Mouse (Mus musculus) left cerebral cortex, postnatal 14 days (tissue): ENCODE measurements around the gene Stradb. TPM values are rescaled to one million over a fixed set of nuclear protein-coding genes. Genes with fewer than 3 reads are reported as not detected.
A peak's percentile ranks its signal among the peaks of the same experiment; 100 is the strongest.

ENCODE experiments used
- DNase-seq, 2 experiments: peaks; one replicate each; pipeline ENCODE4 v3.0.0; 2021 to 2022; ENCODE audit warnings: low spot score in 2 of 2, mixed read lengths in 1 of 2
- intact Hi-C: fragments of 180-260 bp; cut with DNase I; formaldehyde crosslinking; loops from one replicate; pipeline ENCODE4 v1.15.1; 2025
- long read RNA-seq, 2 experiments: library from polyadenylated mRNA; stranded (forward); transcript quantifications; one replicate each; pipeline ENCODE4 v2.0.0; 2021
- total RNA-seq, 2 experiments: library from RNA; stranded (reverse); gene quantifications; 2 replicates each; pipeline ENCODE4 v1.2.3; 2021

Gene Stradb
- 10 to 100 TPM; 62.2 to 81.1 TPM for total RNA-seq
- long read RNA-seq, experiment 1, transcript Stradb-203 (11 exons, 2,070 nt) = minor isoform, 10 of 91 reads
- long read RNA-seq, experiment 1, transcript Stradb-201 (12 exons, 2,960 nt) = major isoform, 75 of 91 reads
- long read RNA-seq, experiment 1, partial matches to known transcripts = 2 of 91 reads
- long read RNA-seq, experiment 1, other reads (novel, unspliced or antisense) = 1 of 91 reads
- long read RNA-seq, experiment 2, transcript Stradb-201 (12 exons, 2,960 nt) = major isoform, 73 of 85 reads
- long read RNA-seq, experiment 2, partial matches to known transcripts = 0 of 85 reads
- long read RNA-seq, experiment 2, other reads (novel, unspliced or antisense) = 10 of 85 reads

DNA sequence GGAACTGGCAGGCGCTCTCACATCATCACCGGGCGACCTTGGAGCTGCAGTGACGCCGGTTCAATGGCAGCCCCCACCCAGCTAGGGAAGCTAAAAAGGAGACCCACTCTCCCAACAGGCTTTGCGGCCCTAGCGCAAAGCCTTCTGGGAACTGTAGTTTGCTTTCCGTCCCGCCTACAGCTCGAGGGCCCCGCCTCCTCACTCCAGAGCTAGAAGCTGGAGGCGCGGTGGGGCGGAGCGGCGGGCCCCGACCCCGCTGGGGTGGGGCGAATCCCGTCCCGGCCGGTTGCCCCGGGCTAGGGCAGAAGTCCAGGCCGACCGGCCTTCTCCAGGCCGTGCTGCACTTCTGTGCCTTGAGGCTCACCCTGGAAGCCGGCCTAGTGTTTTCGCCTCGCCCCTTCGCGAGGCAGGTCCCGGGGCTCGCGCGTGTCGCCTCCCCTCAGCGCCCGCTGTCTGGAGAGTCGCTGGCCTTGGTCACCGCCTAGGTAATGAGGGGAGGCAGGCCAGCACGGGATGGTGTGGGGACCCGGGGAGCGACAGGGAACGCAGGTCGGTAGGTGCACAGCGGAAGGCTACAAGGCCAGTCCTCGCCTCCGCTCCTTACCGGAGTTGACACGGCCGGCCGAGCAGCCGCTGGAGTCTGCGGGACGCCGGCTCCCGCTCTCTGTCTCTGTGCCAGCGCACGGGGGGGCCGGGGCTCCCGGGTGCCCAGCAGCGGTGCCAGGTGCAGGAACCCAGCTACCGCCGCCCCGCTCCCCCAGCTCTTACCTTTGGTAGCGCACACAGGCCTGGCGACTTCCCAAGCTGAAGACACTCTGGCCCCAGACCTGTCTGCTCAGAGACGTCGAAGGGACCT, at the start of gene Stradb, which contains the start of gene Trak2:
Gene Stradb (plus strand): TSS at position 157 of the 856 bp plus-strand sequence.
Gene Trak2 (minus strand): TSS at position 65 of the 856 bp plus-strand sequence.
- DNase-seq = peak; percentile 96 to 97
- intact Hi-C loops = no loop called here

DNA sequence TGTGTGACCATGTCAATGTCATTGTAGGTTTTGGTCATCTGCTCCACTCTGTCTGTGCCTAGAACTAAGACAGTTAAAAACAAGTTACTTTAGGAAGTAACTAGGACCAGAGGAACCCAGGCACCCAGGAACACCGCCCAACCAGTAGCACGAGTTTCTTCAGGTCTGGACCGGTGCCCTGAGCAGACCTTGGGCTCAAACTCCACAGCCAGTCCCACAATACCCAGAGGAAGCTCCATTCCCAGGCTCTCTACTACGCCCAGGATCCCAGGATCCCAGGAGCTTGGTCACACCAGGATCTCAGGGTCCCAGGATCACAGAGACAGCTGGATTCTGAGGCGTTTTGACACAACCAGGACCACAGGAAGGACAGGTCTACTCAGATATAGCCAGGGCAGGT, 46.7 kb upstream of the Stradb start:
- DNase-seq = no peak
- intact Hi-C loops = no loop called here

DNA sequence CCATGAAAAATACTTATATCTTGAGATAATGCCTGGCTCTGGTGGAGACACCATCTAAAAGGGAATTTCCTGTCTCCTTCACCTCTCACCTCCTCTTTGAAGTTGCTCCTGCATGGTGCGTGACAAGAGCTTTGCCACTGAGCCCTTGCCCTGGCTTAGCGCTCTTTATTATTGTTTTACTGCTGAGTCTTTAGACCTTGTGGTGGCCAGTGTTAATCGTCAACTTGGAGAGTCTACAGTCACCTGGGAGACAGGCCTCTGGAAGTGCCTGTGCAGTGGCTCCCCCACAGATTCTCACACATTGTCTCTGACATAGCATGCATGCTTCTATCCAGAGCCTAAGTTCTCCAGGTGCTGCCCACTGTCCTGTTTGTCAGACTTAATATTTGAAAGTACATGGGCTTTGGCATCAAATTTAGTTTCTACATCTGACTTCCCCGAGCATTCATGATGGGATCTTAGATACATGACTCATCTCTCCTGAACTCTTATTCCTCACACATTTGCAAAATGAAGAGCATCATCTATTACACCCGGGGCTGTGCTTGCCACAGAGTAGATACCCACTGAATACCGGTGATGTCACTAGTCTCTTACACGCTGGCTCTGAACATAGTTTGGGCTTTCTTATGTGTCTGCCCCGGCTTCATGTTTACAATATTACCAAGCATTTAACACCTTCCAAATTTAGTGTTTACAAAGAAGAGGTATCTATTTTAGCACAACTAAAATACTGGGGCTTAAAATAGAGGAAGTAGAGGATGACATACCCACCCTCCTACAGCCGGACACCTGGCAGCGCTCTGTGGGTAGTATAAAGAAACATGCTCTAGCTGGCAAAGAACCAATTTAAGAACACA, 36.3 kb upstream of the Stradb start:
- no peak for DNase-seq
- intact Hi-C loops = no loop called here

DNA sequence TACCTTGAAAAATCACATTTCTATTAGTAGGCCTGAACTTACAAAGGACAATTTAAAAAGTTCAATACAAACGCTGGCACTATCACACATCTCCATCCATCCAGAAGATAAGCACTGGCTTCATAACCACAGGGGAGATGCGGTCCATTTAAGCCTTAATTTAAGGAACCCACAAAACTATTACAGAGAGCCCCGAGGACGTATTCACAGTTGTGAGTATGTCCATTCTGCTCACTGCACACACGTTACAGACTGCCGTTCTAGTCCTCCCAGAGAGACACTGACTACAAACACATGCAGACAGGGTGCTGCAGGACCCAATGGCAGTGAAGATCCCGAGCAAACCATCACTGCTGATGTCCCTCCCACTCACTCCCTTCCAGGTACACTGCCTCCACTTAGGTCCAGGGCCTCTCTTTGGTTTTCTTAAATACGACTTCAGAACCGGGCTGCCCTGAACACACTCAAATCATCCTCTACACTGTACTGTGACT, 35.7 kb upstream of the Stradb start:
- intact Hi-C loops = no loop called here
- DNase-seq = no peak

DNA sequence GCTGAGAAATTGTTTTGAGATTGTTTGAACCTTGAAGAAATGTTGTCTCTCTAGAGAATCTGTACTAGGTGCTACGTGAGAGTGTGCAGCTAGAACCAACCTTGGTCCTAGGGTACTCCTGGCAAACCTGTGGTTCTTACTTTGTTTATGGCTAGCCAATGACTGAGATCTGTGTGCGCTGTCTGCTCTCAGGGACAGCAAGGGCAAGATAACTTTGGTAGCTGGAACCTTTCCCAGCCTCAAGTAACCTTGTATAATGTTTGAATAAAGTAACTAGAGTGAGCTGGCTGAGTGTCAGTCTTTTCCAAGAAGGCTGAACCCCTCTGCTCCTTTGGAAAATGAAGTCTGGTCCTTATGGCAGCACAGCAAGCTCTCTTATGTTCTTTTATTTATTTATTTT, 27.8 kb upstream of the Stradb start:
- intact Hi-C loops = no loop called here
- DNase-seq = no peak

DNA sequence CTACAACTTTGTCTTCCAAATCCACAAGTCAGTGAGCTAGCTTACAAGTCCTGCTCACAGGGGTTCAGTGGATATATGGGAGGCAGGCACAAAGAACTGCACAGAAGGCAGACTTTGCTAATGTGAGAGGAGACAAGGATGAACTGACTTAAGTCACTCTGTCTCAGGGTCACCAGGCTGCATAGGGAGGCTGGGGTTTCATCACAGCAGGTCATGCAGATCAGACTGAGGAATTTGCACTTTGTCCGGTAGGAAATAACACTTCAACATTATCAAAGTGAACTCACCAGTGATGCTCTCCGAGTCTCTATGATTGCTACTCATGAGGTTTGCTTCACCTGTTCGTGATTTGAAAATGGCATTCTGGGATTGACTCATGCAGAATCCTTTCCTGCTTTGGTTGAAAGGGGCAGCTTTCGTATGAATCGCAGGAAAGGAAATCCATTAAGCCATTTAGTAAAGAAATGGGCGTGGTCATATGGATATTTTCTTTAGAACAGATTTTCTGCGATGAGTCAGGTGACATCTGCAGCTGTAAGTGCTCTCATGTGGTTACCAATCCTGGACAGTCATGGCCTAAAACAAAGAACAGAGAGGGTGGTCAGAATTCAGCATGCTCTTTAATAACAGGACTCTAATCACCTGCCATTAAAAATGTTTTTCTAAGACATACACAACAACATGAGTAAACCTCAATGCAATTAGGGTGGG, 27.2 kb upstream of the Stradb start:
- intact Hi-C loops = no loop called here

DNA sequence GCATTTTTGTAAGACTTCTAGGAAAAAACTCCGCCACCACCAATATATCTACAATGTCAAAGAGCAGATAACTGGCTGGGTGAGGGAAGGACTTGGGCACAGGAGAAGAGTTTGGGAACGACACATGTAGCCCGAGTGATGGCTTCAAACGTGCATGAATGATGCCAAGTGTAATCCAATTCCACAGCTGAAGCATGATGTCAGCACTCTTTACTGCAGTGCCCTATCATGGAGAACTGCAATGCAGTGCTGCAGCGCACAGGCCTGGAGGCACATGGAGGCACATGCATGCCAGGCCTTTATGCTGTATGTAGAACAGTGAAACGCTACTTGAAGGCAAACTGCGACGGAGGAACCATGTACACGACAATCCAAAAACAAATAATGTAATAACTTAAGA, 26.6 kb upstream of the Stradb start:
- no peak for DNase-seq
- intact Hi-C loops = no loop called here

More for the DNA sequence above, 27.2 kb upstream of the Stradb start:
- no peak for DNase-seq

DNA sequence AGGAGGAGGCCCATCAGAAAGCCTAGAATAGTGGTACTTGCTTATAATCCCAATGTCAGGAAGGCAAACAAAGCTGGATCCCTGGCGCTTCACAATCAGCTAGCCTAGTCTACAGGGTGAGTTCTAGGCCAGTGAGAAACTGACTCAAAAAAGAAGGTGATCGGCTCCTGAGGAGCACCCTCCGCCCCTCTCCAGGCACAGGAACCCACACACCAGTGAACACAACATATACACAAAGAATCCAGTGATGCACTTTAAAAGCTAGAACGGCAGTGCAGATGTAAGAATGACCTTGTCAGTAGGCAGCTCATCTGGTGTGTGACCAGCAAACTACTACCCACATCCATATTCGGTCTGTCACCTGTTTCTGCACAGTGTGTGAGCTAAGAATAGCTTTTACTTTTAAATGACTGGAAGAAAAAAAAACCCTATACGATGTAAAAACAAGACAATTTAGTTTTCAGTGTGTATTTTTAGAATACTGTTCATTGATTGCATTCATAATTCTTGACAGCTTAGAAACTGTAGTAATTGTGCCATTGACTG, 23.7 kb upstream of the Stradb start:
- intact Hi-C loops = no loop called here
- DNase-seq = no peak

DNA sequence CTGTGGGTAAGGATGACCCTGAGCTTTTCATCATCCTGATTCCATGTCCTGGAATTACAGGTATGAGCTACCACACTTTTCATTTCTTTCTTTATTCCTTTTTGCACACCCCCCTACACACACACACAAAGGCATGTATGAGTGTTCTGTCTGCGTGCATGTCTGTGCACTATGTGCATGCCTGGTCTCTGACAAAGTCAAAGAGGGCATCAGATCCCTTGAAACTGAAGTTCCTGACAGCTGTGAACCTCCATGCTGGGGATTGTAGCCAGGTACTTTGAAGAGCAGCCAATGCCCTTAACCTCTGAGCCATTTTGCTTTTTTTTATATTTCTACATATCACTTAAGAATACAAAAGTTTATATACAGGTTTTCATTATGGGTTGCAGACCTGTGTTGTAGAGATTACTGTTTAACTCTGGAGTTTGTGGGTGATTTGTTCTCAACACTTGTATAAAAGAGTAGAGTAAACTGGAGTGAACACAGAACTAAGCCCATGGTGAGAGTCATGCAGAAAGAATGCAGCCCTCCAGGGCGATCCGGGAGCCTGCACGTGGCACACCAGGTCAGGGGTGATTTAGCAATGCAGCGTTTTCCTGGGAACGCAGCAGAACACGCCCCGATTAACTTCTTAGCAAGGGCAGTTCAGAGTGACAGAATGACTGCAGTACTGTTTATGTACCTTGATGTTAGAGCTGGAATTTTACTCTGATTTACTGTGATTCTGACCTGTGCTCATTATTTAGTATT, 22.2 kb upstream of the Stradb start:
- intact Hi-C loops = no loop called here
- no peak for DNase-seq

DNA sequence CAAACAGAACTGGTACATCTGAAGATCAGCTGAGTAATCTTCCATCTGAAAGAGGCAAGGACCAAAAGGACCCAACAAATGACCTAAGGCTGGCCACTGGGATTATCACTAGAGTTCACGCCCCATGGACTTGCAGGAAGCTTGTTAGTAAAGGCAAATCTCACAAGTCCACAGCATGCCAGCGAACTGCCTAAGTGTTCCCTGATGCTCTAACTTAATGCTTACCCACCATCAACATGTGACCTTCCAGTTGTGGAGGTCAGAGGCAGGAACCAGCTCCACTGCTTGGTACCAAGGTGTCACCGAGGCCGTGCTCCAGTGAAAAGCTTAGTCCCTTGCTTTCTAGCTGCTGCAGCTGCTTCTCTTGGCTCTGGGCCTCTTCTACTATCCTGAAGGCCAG, 21.5 kb upstream of the Stradb start:
- intact Hi-C loops = no loop called here
- no peak for DNase-seq

DNA sequence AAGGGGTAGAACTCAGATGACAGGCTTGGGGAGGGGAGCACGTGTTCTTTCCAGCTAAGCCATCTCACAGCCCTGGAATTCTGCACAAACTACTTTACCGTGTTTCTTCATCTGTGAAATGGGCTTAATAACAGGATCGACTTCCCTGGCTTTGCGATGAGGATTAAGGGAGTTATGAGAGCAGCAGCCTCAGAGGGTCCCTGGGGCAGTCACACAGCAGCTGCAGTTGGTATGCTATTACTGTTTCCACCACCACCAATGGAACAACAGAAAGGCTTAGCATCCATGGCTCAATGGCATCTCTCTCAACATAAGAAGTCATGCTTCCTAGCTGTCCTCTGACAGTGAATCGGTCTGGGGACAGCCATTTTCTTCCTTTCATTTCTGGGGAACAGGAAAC, 20.8 kb upstream of the Stradb start:
- intact Hi-C loops = no loop called here
- DNase-seq = no peak

DNA sequence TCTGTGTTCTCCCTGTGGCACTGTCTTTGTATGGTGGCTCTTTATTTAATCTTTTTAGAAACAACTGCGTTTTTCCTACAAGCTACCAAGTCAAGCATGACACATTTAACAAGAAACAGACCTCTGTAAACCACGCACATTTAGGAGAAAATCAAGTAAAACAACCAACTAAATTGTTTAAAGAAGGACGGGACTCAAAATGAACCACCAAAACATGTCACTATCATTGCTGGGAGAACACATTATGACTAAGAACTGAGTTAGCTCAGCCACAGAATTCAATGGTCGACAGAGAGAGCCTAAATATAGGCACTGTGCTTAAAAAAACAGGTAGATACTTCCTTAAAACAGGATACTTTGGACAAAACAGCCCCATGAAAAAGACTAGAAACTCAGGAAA, 20.3 kb upstream of the Stradb start:
- no peak for DNase-seq
- intact Hi-C loops = no loop called here

DNA sequence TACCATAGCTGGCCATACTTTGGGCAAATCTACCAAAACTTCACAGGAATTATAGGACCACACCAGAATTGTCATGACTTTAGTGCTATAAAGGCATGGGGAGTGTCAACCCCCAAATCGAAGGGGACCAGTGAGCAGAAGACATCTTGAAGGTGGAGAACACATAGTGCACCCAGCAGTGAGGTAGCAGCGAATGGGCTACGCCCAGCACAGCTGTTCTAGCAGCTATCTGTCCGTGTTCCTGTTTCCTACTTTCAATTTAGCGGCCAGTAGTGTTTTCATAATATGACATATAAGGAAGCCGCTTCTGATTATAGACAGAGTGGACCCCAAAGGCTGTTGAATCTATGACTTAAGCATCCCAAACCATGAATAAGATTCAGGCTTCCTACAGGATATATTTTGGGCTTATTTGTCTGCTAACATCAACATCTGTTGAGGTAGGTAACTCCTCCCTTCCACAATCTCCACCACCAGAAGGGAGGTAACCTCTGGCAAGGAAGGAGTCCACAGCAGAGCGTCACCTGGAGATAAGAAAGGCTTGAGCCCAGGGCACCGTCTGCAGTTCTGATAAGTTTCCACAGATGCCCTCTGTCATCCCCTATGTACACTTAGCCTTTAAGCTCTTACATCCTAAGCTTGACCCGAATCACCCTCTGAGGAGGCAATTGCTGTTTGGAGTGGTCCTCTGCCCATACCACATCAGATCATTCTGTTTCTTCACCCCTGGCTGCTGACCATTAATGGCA, 19.5 kb upstream of the Stradb start:
- intact Hi-C loops = no loop called here
- no peak for DNase-seq

DNA sequence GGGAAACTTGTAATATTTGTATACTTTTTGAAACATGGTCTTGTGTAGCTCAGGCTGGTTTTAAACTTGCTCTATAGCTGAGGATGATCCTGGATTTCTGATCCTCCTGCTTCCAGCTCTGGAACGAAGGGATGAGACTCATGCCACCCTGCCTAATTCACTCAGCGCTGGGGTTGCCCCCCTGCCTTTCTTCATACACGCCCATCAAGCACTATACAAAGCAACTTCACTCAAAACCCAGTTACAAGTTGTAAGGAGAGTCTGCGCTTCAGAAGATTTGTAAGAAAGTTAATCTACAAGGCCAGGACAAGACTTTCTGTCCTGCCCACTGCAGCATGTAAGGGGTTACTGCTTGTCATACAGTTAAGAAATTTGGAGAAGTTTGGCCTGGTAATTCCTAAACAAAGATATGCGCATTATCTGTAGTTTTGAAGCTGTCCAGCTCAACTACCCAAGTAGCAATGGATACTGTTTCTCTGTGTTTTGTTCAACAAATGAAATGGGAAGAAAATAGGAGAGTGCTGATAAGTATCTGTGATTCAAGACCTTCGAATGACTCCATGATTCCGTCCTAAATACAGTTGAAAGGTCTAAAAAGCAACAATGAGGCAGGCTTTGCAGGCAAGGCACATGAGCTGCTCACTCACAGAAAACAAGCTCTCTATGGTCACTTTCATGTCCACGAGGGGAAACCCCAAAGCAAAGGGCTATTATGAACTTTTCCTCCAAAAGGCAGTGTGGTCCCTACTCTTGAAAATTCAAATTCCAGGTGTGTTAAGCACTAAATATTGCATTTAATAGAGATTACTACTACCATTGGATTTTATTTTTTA, 18.5 kb upstream of the Stradb start:
- intact Hi-C loops = no loop called here
- no peak for DNase-seq

DNA sequence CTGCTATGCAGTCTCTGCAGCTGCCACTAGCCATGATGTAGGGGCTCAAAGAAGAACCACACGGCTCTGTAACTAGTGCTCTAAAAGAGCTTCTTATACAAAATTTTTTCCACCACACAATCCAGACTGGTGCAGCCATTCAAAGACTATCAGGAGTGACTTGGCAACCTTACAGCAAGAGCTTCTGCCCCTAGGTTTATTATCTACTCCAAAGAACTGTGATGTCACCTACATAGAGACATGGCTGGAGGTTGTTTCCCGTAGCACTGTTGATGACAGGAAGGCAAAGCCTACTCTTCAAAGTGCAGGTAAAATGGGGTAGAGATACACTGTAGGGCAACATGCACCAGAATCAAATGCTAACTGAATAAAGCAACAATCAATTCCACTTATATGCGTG, 17.6 kb upstream of the Stradb start:
- intact Hi-C loops = no loop called here
- no peak for DNase-seq

DNA sequence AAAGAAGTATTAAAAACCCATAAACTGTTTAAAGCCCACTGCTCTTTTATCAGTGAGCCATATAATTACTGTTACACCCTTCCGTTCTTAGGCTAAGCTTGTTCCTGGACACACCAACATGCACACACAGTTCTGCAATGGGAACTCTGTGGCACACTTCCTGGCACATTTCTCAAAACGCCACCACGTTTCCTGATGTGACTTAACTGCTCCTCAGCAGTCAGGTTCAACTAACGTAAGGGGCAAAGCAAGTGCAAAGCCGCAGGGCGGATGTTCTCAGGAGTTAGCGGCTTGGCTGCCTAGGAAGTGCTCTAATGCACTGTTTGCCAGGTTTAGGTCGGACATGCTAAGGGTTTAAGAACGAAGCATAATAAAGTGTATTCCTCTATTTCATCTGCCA, 17.1 kb upstream of the Stradb start:
- DNase-seq = no peak
- intact Hi-C loops = no loop called here

DNA sequence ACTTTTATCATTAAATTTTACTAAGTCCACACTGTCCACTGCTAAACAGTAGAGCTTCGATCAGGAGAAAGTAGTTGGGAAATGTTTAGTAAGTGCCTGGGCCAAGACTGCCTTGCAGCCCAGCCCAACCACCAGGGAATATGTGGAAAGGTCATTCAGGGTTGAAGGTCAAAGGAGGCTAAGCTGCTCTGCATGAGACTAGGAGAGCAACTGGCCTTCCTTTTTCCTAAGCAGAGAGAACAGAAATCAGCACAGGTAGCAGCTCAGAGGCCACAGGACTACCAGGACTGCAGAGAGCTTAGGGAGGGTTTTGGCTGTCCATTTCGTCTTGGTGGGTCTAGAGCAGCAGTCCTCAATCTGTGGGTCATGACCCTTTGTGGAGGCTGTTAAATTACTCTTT, 15.4 kb upstream of the Stradb start:
- intact Hi-C loops = no loop called here

More for the DNA sequence above, 15.4 kb upstream of the Stradb start:
- no peak for DNase-seq
